In genomic region chr8:123992587-123992986, GRCm38 (mm10) we compare ENCODE assay signal across 11 mouse cellular contexts. TPM values are rescaled to one million over a fixed set of nuclear protein-coding genes. Genes with fewer than 3 reads are reported as not detected.
DNase-seq lines count a peak whose midpoint lies in the region; ATAC-seq and TF ChIP-seq lines count a peak whose summit lies in the region.
"Had no signal": no experiment of that assay in that cellular context is flagged by ENCODE, and none has a peak within 500 bp of the region (broad histone marks: within the 10 kb centered on the region; RNA-seq: fewer than 3 reads in every experiment).

No protein-coding gene starts in this region.

- no peak for TF ChIP-seq EP300 in MEL (IDR thresholded peaks at IDR 0.05; ENCODE audit: low read depth in 1 of 2, low read length in 2 of 2)

- H3K79me2 ChIP-seq in MEL (ENCODE audit: control insufficient read depth, insufficient read depth, low read length, poor library complexity), result 0 out of 2 replicates have a peak, but pooled peaks cover 2% of the 10 kb centered on the region

- no peak for ATAC-seq in intestine, postnatal 0 days
- no peak for ATAC-seq in intestine, embryonic 15.5 days
- no peak for ATAC-seq in liver, embryonic 15.5 days (ENCODE audit: insufficient read depth)

- H3K27me3 ChIP-seq in intestine, postnatal 0 days (replicated peaks; ENCODE audit: control insufficient read depth, insufficient read depth, low read length), result no peaks in the 10 kb centered on the region
- no peaks in the 10 kb centered on the region for H3K27me3 ChIP-seq in intestine, embryonic 15.5 days (replicated peaks)
- H3K27me3 ChIP-seq in MEL (ENCODE audit: control insufficient read depth in 1 of 2, insufficient read depth in 2 of 2, low read length in 2 of 2), result no peaks in the 10 kb centered on the region
- H3K27me3 ChIP-seq in liver, embryonic 15.5 days, result no peaks in the 10 kb centered on the region
- H3K27me3 ChIP-seq: heart, embryonic 12.5 days; lung, embryonic 15.5 days had no signal

- no peak overlapping the region for H3K4me2 ChIP-seq in intestine, postnatal 0 days (replicated peaks; ENCODE audit: low read depth)
- no peak overlapping the region for H3K4me2 ChIP-seq in intestine, embryonic 15.5 days (replicated peaks)
- no peak overlapping the region for H3K4me2 ChIP-seq in liver, embryonic 15.5 days
- H3K4me2 ChIP-seq: heart, embryonic 12.5 days; lung, embryonic 15.5 days had no signal

- no peak overlapping the region for H3K9ac ChIP-seq in intestine, postnatal 0 days (ENCODE audit: low read depth, low read length)
- no peak overlapping the region for H3K9ac ChIP-seq in intestine, embryonic 15.5 days
- H3K9ac ChIP-seq in MEL (ENCODE audit: control insufficient read depth, low read depth, low read length, poor library complexity, severe bottlenecking), result no peak overlapping the region
- H3K9ac ChIP-seq in liver, embryonic 15.5 days, result no peak overlapping the region
- H3K9ac ChIP-seq: heart, embryonic 12.5 days; lung, embryonic 15.5 days had no signal

- TF ChIP-seq RAD21 in MEL (IDR thresholded peaks at IDR 0.05; ENCODE audit: low read depth, low read length), result peak; percentile 65

- no peak overlapping the region for H3K27ac ChIP-seq in intestine, postnatal 0 days (ENCODE audit: low read depth, low read length)
- H3K27ac ChIP-seq in intestine, embryonic 15.5 days, result no peak overlapping the region
- H3K27ac ChIP-seq in MEL (ENCODE audit: control insufficient read depth, low read depth, low read length), result no peak overlapping the region
- H3K27ac ChIP-seq in liver, embryonic 15.5 days (replicated peaks), result peak overlapping the region; percentile 73

- no peak overlapping the region for H3K4me3 ChIP-seq in intestine, postnatal 0 days (ENCODE audit: low read depth, low read length)
- H3K4me3 ChIP-seq in intestine, embryonic 15.5 days (replicated peaks), result no peak overlapping the region
- no peak overlapping the region for H3K4me3 ChIP-seq in MEL (ENCODE audit: control insufficient read depth in 1 of 2, insufficient read depth in 1 of 2, low read depth in 2 of 2, low read length in 2 of 2)
- H3K4me3 ChIP-seq in liver, embryonic 15.5 days (replicated peaks), result no peak overlapping the region
- H3K4me3 ChIP-seq: heart, embryonic 12.5 days; lung, embryonic 15.5 days had no signal

- no peak for TF ChIP-seq POLR2A in MEL (IDR thresholded peaks at IDR 0.05; ENCODE audit: control insufficient read depth in 1 of 2, insufficient read depth in 1 of 2, low read depth in 1 of 2, low read length in 2 of 2, poor library complexity in 1 of 2)

- H3K36me3 ChIP-seq in intestine, postnatal 0 days (ENCODE audit: control insufficient read depth, insufficient read depth), result peaks cover 22% of the 10 kb centered on the region
- H3K36me3 ChIP-seq in intestine, embryonic 15.5 days, result peaks cover 14% of the 10 kb centered on the region; the same call in 1 of the 2 replicates
- H3K36me3 ChIP-seq in MEL (ENCODE audit: control insufficient read depth in 1 of 2, insufficient read depth in 2 of 2, low read length in 2 of 2), result peaks cover 5 to 27% of the 10 kb centered on the region in 2 experiments
- peaks cover 43% of the 10 kb centered on the region for H3K36me3 ChIP-seq in liver, embryonic 15.5 days (replicated peaks)

- no peaks in the 10 kb centered on the region for H3K9me3 ChIP-seq in intestine, postnatal 0 days (ENCODE audit: control insufficient read depth)
- no peaks in the 10 kb centered on the region for H3K9me3 ChIP-seq in intestine, embryonic 15.5 days
- no peaks in the 10 kb centered on the region for H3K9me3 ChIP-seq in MEL (replicated peaks; ENCODE audit: insufficient read depth, low read length)
- no peaks in the 10 kb centered on the region for H3K9me3 ChIP-seq in liver, embryonic 15.5 days (replicated peaks)
- H3K9me3 ChIP-seq: heart, embryonic 12.5 days; lung, embryonic 15.5 days had no signal

- TF ChIP-seq CTCF in intestine, postnatal 0 days (IDR thresholded peaks at IDR 0.05; ENCODE audit: low read depth), result peak; percentile 67
- peak; percentile 40 to 67 (median 47) for TF ChIP-seq CTCF in MEL (IDR thresholded peaks at IDR 0.05 in 2 of 3, conservative IDR thresholded peaks at IDR 0.05 in 1 of 3; ENCODE audit: control insufficient read depth in 1 of 3, insufficient read depth in 1 of 3, low read depth in 2 of 3, low read length in 3 of 3, poor library complexity in 1 of 3, severe bottlenecking in 1 of 3)

- 79% methylated on average over 8 of the region's 8 CpGs for WGBS in intestine, postnatal 0 days
- 82% methylated on average over 8 of the region's 8 CpGs for WGBS in intestine, embryonic 15.5 days
- 64% methylated on average over 8 of the region's 8 CpGs for WGBS in liver, embryonic 15.5 days (ENCODE audit: insufficient replicate concordance)

- peak; percentile 56 for DNase-seq in 416B (ENCODE audit: low read depth)
- DNase-seq in MEL (ENCODE audit: low read depth, low spot score), result peak; percentile 49
- DNase-seq in ovary, adult 18-20 months (ENCODE audit: low spot score), result no peak
- DNase-seq in yolk sac, embryonic 10.5 days (ENCODE audit: low spot score), result no peak
- no peak for DNase-seq in adrenal gland, adult 2 months
- DNase-seq: right cerebral cortex, postnatal 4 days had no signal

- no peaks in the 10 kb centered on the region for H3K4me1 ChIP-seq in intestine, postnatal 0 days (replicated peaks; ENCODE audit: control insufficient read depth, insufficient read depth, low read length)
- H3K4me1 ChIP-seq in intestine, embryonic 15.5 days (replicated peaks), result peaks cover 4% of the 10 kb centered on the region; the same call in 1 of the 2 replicates
- peaks cover 20 to 30% of the 10 kb centered on the region in 2 experiments for H3K4me1 ChIP-seq in MEL (ENCODE audit: control insufficient read depth in 1 of 2, insufficient read depth in 2 of 2, low read length in 2 of 2)
- H3K4me1 ChIP-seq in liver, embryonic 15.5 days (replicated peaks), result peaks cover 47% of the 10 kb centered on the region

TF ChIP-seq in MEL, 35 proteins besides CTCF, POLR2A, EP300 and RAD21:
- TF ChIP-seq CHD1 (IDR thresholded peaks at IDR 0.05; ENCODE audit: low read depth, low read length) (no peak), ZMIZ1 (IDR thresholded peaks at IDR 0.05; ENCODE audit: low read depth, low read length) (no peak), SIN3A (IDR thresholded peaks at IDR 0.05; ENCODE audit: low read length) (no peak), KAT2A (conservative IDR thresholded peaks at IDR 0.05; ENCODE audit: low read depth, low read length) (no peak), ZNF384 (IDR thresholded peaks at IDR 0.05; ENCODE audit: low read depth, low read length) (no peak), ZC3H11A (IDR thresholded peaks at IDR 0.05; ENCODE audit: low read depth, low read length) (0 out of 2 replicates have a peak, but pooled peaks have one; percentile 52), GATA1 (IDR thresholded peaks at IDR 0.05; ENCODE audit: low read depth, low read length) (no peak), TCF12 (IDR thresholded peaks at IDR 0.05; ENCODE audit: low read depth, low read length) (no peak), NELFE (IDR thresholded peaks at IDR 0.05; ENCODE audit: low read depth, low read length) (no peak), SMC3 (IDR thresholded peaks at IDR 0.05; ENCODE audit: low read depth, low read length) (peak; percentile 53), MXI1 (IDR thresholded peaks at IDR 0.05; ENCODE audit: low read depth, low read length) (no peak), ZKSCAN1 (IDR thresholded peaks at IDR 0.05; ENCODE audit: low read depth, low read length) (no peak)

RNA-seq across cellular contexts. Expression of gene Abcb10, which starts 9.7 kb away (rescaled TPM):
- polyA plus RNA-seq in intestine, postnatal 0 days (2015; fragmentation: Nextera tagmentation; extraction: Ambion mirVana), result 10.7 and 11.9 TPM in 2 replicates
- 21.9 and 22.3 TPM in 2 replicates for polyA plus RNA-seq in intestine, embryonic 15.5 days (2015; fragmentation: Nextera tagmentation; extraction: Ambion mirVana)
- total RNA-seq in MEL (2012; rRNA removed), result 26.1 and 37.8 TPM in 2 replicates
- polyA plus RNA-seq in MEL (2012; ENCODE audit: insufficient read depth in 1 of 2, insufficient read length in 2 of 2, low read depth in 1 of 2, low replicate concordance in 2 of 2, missing spikeins in 1 of 2), result 10 to 100 TPM; 32.6 to 33.7 TPM
- 148 and 165 TPM in 2 replicates for polyA plus RNA-seq in liver, embryonic 15.5 days (2015; fragmentation: Nextera tagmentation; extraction: Ambion mirVana)
- 10 to 100 TPM in 1 of 2 experiments, 1 to 10 TPM in 1; 9.3 to 15.7 TPM for total RNA-seq in adrenal gland, adult 2 months (2021)
- 14.7 and 16.7 TPM in 2 replicates for polyA plus RNA-seq in adrenal gland, adult 2 months (2012; rRNA removed)

RNA-seq across cellular contexts. Expression of gene Taf5l, which starts 28.6 kb away (rescaled TPM):
- polyA plus RNA-seq in intestine, postnatal 0 days (2015; fragmentation: Nextera tagmentation; extraction: Ambion mirVana), result 18.6 and 18.8 TPM in 2 replicates
- 40.0 and 40.6 TPM in 2 replicates for polyA plus RNA-seq in intestine, embryonic 15.5 days (2015; fragmentation: Nextera tagmentation; extraction: Ambion mirVana)
- 85.9 and 86.3 TPM in 2 replicates for total RNA-seq in MEL (2012; rRNA removed)
- 10 to 100 TPM in 1 of 2 experiments, not detected in 1; 88.4 TPM for polyA plus RNA-seq in MEL (2012; ENCODE audit: insufficient read depth in 1 of 2, insufficient read length in 2 of 2, low read depth in 1 of 2, low replicate concordance in 2 of 2, missing spikeins in 1 of 2)
- polyA plus RNA-seq in liver, embryonic 15.5 days (2015; fragmentation: Nextera tagmentation; extraction: Ambion mirVana), result 27.5 and 29.5 TPM in 2 replicates
- total RNA-seq in adrenal gland, adult 2 months (2021), result 10 to 100 TPM; 21.3 to 24.1 TPM
- 18.7 and 22.7 TPM in 2 replicates for polyA plus RNA-seq in adrenal gland, adult 2 months (2012; rRNA removed)

RNA-seq across cellular contexts. Expression of gene Urb2, which starts 28.7 kb away (rescaled TPM):
- 1.6 and 1.7 TPM in 2 replicates for polyA plus RNA-seq in intestine, postnatal 0 days (2015; fragmentation: Nextera tagmentation; extraction: Ambion mirVana)
- 3.8 and 4.6 TPM in 2 replicates for polyA plus RNA-seq in intestine, embryonic 15.5 days (2015; fragmentation: Nextera tagmentation; extraction: Ambion mirVana)
- total RNA-seq in MEL (2012; rRNA removed), result 39.7 and 40.1 TPM in 2 replicates
- 10 to 100 TPM; 31.6 to 82.4 TPM for polyA plus RNA-seq in MEL (2012; ENCODE audit: insufficient read depth in 1 of 2, insufficient read length in 2 of 2, low read depth in 1 of 2, low replicate concordance in 2 of 2, missing spikeins in 1 of 2)
- 2.4 and 2.5 TPM in 2 replicates for polyA plus RNA-seq in liver, embryonic 15.5 days (2015; fragmentation: Nextera tagmentation; extraction: Ambion mirVana)
- total RNA-seq in adrenal gland, adult 2 months (2021), result 10 to 100 TPM; 10.6 to 12.7 TPM
- 2.2 and 3.4 TPM in 2 replicates for polyA plus RNA-seq in adrenal gland, adult 2 months (2012; rRNA removed)

RNA-seq across cellular contexts. Expression of gene Nup133, which starts 43.5 kb away (rescaled TPM):
- polyA plus RNA-seq in intestine, postnatal 0 days (2015; fragmentation: Nextera tagmentation; extraction: Ambion mirVana), result 7.7 and 8.5 TPM in 2 replicates
- 29.4 and 34.0 TPM in 2 replicates for polyA plus RNA-seq in intestine, embryonic 15.5 days (2015; fragmentation: Nextera tagmentation; extraction: Ambion mirVana)
- total RNA-seq in MEL (2012; rRNA removed), result 44.8 and 49.6 TPM in 2 replicates
- polyA plus RNA-seq in MEL (2012; ENCODE audit: insufficient read depth in 1 of 2, insufficient read length in 2 of 2, low read depth in 1 of 2, low replicate concordance in 2 of 2, missing spikeins in 1 of 2), result 10 to 100 TPM; 58.0 to 58.1 TPM
- polyA plus RNA-seq in liver, embryonic 15.5 days (2015; fragmentation: Nextera tagmentation; extraction: Ambion mirVana), result 19.2 and 19.4 TPM in 2 replicates
- 10 to 100 TPM; 15.5 to 21.0 TPM for total RNA-seq in adrenal gland, adult 2 months (2021)
- 6.2 and 9.5 TPM in 2 replicates for polyA plus RNA-seq in adrenal gland, adult 2 months (2012; rRNA removed)

Comparison
In these comparisons a context has a peak if more than half of its experiments do, and no peak if none do; other contexts are left out.
1. DNase-seq: peak in 416B (single experiment) and MEL (single experiment); none in ovary, adult 18-20 months (single experiment), yolk sac, embryonic 10.5 days (single experiment) and adrenal gland, adult 2 months (single experiment).